Mouse (Mus musculus) brain, embryonic 14.5 days (tissue): ENCODE measurements at regions not wholly inside any gene's neighbourhood (a gene's known extent, or its start where the extent isn't known, plus 50 kb on each side); places are given as distances from the start of the nearest gene placed in this dataset.

ENCODE experiments used
- CTCF ChIP-seq: fragments of 200-500 bp; IDR thresholded peaks from 2 replicates; pipeline ENCODE4 v1.5.1; 2012; ENCODE audit warnings: inconsistent platforms, mild to moderate bottlenecking, moderate library complexity, borderline replicate concordance; ENCODE audit not compliant: insufficient read depth, insufficient read length; ENCODE audit errors: extremely low read depth
- POLR2A ChIP-seq: fragments of 200-500 bp; IDR thresholded peaks from 2 replicates; pipeline ENCODE4 v1.6.1; 2012; ENCODE audit warnings: mild to moderate bottlenecking, inconsistent platforms, borderline replicate concordance; ENCODE audit not compliant: poor library complexity, insufficient read depth, insufficient read length, severe bottlenecking; ENCODE audit errors: extremely low read depth

DNA sequence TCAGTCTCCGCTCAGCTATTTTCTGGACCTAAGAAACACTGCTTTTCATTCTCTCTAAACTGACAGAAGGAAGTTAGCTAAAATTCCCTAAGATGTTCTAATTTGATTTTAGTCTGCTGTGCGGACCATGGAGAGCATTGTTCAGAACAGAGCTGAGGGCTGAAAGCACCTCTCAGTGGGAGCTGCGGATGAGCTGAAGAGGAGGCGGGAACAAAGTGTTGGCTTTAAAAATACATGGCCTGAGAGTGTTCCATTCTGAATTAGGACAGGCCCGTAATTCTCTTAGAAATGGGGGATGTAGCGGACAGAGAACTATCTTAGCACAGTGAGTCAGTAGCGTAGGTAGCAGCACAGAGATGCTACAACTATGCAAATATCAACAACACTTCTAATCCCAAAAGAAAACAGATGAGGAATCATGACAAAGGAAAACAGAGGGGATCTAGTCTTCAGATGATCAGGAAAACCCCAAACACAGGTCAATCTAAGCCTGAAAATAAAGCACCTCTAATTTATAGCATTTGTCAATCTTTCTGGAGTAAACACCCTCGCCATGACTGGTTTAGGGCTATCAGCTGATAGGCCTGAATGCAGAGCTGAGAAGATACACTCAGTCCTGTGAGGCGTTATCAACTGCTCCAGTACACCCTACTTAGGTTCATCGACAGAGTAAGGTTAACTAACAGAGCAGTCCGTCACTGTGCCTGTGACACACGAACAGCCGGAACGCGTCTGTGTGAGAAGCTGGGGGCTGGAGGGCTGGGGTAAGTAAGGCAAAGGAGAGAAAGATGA is 60.8 kb upstream of the Peli2 start:
- no peak for TF ChIP-seq CTCF
- no peak for TF ChIP-seq POLR2A
